Mouse (Mus musculus): Measurements from ENCODE around the gene Wasl. TPM values are rescaled to one million over a fixed set of nuclear protein-coding genes. Genes with fewer than 3 reads are reported as not detected.

The Wasl gene
- total and polyA plus RNA-seq, 3 experiments = 9.0 to 60.4 (median 26.0) TPM

DNA sequence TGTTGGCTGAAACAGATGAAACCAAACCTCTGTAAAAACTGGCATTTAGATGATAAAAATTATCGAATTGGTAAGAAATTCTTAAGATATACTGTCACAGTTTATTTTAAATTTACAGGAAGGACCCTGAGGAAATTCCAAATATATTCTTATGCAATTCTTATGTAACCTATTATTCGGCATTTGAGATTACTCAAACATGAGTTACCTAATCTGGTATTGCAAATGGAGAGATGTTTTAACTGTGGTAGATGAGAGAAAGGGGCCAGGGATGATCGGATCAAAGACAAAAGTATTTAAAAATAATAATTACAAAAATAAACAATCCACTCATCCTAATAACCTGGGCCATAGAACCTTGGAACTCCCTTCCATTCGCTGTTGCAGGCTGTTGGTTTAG is 54.5 kb downstream of the Wasl start:
- DNase-seq (ENCODE audit: low spot score) (no peak), ATAC-seq (ENCODE audit: extremely low read depth, insufficient number of reproducible peaks, low FRiP score, poor library complexity, severe bottlenecking) (no peak)
- Histone ChIP-seq H3K27me3 (ENCODE audit: insufficient read depth, low read length) (no peaks in the 10 kb centered on the region; the same call in 1 of the 2 replicates), H3K36me3 (replicated peaks) (peaks cover 29% of the 10 kb centered on the region), H3K4me3 (ENCODE audit: low read depth, low read length) (no peak overlapping the region), H3K4me1 (ENCODE audit: insufficient read depth, low read depth, low read length) (no peaks in the 10 kb centered on the region), H3K9me3 (replicated peaks) (no peaks in the 10 kb centered on the region)
- TF ChIP-seq CTCF (IDR thresholded peaks at IDR 0.05; ENCODE audit: low read depth, low read length) = no peak
- TF ChIP-seq GATA2 (IDR thresholded peaks at IDR 0.05; ENCODE audit: borderline replicate concordance, low read depth, low read length) = no peak
- no peak for TF ChIP-seq TAL1 (conservative IDR thresholded peaks at IDR 0.05; ENCODE audit: low read depth, low read length)
- no peak for TF ChIP-seq POLR2AphosphoS5 (IDR thresholded peaks at IDR 0.05; ENCODE audit: insufficient replicate concordance, low read depth, low read length)
- no peak for TF ChIP-seq GATA1 (IDR thresholded peaks at IDR 0.05; ENCODE audit: borderline replicate concordance, low read length)

DNA sequence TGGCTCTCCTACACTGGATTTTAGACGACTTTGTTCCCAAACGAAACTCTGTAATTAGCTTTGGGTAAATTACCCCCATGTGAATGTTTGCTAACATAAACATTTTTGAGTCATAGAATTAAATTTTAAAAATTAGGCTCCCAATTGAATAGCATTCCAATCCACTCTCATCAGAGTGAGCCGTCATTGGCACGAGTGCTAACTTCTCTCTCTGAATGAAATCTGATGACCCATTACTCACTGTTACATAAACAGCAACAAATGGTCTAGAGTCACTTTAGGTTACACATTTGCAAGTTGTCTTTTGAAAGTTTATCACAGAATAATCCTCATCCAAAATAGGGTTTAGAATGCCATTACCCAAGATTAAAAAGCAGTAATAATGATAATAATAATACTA is 55.3 kb downstream of the Wasl start:
- H3K9me3 ChIP-seq (replicated peaks) = no peaks in the 10 kb centered on the region
- DNase-seq (ENCODE audit: low spot score) = no peak
- no peaks in the 10 kb centered on the region for H3K4me1 ChIP-seq (ENCODE audit: insufficient read depth, low read depth, low read length)
- no peak for TF ChIP-seq POLR2AphosphoS5 (IDR thresholded peaks at IDR 0.05; ENCODE audit: insufficient replicate concordance, low read depth, low read length)
- TF ChIP-seq GATA1 (IDR thresholded peaks at IDR 0.05; ENCODE audit: borderline replicate concordance, low read length) = no peak
- no peak for TF ChIP-seq TAL1 (conservative IDR thresholded peaks at IDR 0.05; ENCODE audit: low read depth, low read length)
- TF ChIP-seq GATA2 (IDR thresholded peaks at IDR 0.05; ENCODE audit: borderline replicate concordance, low read depth, low read length) = no peak
- no peak for TF ChIP-seq CTCF (IDR thresholded peaks at IDR 0.05; ENCODE audit: low read depth, low read length)
- ATAC-seq (ENCODE audit: extremely low read depth, insufficient number of reproducible peaks, low FRiP score, poor library complexity, severe bottlenecking) = no peak
- peaks cover 21% of the 10 kb centered on the region for H3K36me3 ChIP-seq (replicated peaks)
- H3K4me3 ChIP-seq (ENCODE audit: low read depth, low read length) = no peak overlapping the region
- H3K27me3 ChIP-seq (ENCODE audit: insufficient read depth, low read length) = no peaks in the 10 kb centered on the region; the same call in 1 of the 2 replicates

DNA sequence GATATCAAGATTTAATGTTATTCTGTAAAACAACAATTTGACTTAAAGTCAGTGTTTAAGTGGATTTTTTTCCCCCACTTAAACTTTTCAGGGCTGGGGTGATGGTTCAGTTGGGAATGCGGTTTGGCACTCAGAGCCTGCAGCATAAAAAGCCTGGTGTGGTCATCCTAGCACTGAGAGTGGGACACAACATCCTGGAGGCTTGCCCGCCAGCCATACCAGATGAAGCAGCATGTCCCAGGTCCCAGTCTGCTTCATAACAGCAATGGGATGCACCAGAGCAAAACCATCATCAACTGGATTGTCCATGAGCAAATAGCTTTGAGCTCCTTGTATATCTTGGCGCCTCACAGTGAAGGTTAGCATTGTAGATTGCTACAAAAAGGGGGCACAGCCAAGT is 56.1 kb downstream of the Wasl start:
- Histone ChIP-seq H3K4me3 (ENCODE audit: low read depth, low read length) (no peak overlapping the region), H3K36me3 (replicated peaks) (peaks cover 14% of the 10 kb centered on the region), H3K4me1 (ENCODE audit: insufficient read depth, low read depth, low read length) (no peaks in the 10 kb centered on the region), H3K27me3 (ENCODE audit: insufficient read depth, low read length) (peaks cover 2% of the 10 kb centered on the region; the same call in 1 of the 2 replicates), H3K9me3 (replicated peaks) (no peaks in the 10 kb centered on the region)
- ATAC-seq (ENCODE audit: extremely low read depth, insufficient number of reproducible peaks, low FRiP score, poor library complexity, severe bottlenecking) (no peak), DNase-seq (ENCODE audit: low spot score) (no peak)
- TF ChIP-seq GATA2 (IDR thresholded peaks at IDR 0.05; ENCODE audit: borderline replicate concordance, low read depth, low read length) = no peak
- no peak for TF ChIP-seq TAL1 (conservative IDR thresholded peaks at IDR 0.05; ENCODE audit: low read depth, low read length)
- TF ChIP-seq GATA1 (IDR thresholded peaks at IDR 0.05; ENCODE audit: borderline replicate concordance, low read length) = no peak
- no peak for TF ChIP-seq CTCF (IDR thresholded peaks at IDR 0.05; ENCODE audit: low read depth, low read length)
- no peak for TF ChIP-seq POLR2AphosphoS5 (IDR thresholded peaks at IDR 0.05; ENCODE audit: insufficient replicate concordance, low read depth, low read length)

DNA sequence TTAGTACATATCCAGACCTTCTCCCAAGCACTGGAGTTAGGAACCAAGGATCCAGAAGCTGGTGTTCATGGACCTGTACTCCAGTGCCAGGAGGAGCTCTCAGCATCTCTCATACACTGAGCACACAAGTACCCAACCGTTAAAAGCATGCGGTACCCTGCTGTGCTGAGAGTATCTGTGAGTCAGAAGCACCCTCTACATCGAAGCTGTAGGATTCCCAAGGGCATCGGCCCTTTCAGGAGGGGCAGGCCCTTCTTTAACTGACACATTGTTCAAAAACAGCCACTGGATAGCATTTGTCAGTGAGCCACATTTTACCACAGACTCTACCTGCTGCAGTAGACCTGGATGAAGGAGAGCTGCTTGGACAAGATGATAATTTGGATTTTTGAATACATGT is 56.7 kb downstream of the Wasl start:
- Histone ChIP-seq H3K4me3 (ENCODE audit: low read depth, low read length) (no peak overlapping the region), H3K9me3 (replicated peaks) (no peaks in the 10 kb centered on the region), H3K4me1 (ENCODE audit: insufficient read depth, low read depth, low read length) (no peaks in the 10 kb centered on the region), H3K36me3 (replicated peaks) (peaks cover 9% of the 10 kb centered on the region), H3K27me3 (ENCODE audit: insufficient read depth, low read length) (peaks cover 3% of the 10 kb centered on the region; the same call in 1 of the 2 replicates)
- DNase-seq (ENCODE audit: low spot score) = no peak
- ATAC-seq (ENCODE audit: extremely low read depth, insufficient number of reproducible peaks, low FRiP score, poor library complexity, severe bottlenecking) = no peak
- TF ChIP-seq GATA1 (IDR thresholded peaks at IDR 0.05; ENCODE audit: borderline replicate concordance, low read length) (no peak), TAL1 (conservative IDR thresholded peaks at IDR 0.05; ENCODE audit: low read depth, low read length) (no peak), CTCF (IDR thresholded peaks at IDR 0.05; ENCODE audit: low read depth, low read length) (no peak)

DNA sequence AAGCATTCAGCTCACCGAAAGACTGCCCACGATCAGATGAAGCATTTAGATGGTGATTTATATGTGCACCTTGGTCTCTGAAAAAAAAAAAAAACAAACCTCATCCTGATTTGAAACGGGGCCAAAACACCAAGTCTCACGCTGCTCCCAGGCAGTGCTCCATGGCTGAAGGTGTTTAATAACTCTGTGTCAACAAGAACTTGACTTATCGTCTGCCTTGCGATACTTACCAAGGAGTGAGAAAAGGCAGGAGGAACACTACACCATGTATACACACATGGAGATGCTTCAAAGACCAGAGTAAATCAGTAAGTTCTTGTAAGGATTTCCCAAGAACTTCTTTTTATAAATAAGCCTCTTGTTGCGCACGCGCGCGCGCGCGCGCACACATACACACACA is 57.3 kb downstream of the Wasl start:
- Histone ChIP-seq H3K27me3 (ENCODE audit: insufficient read depth, low read length) (peaks cover 3% of the 10 kb centered on the region; the same call in 1 of the 2 replicates), H3K4me3 (ENCODE audit: low read depth, low read length) (no peak overlapping the region), H3K4me1 (ENCODE audit: insufficient read depth, low read depth, low read length) (no peaks in the 10 kb centered on the region), H3K36me3 (replicated peaks) (peaks cover 5% of the 10 kb centered on the region), H3K9me3 (replicated peaks) (no peaks in the 10 kb centered on the region)
- ATAC-seq (ENCODE audit: extremely low read depth, insufficient number of reproducible peaks, low FRiP score, poor library complexity, severe bottlenecking) (no peak), DNase-seq (ENCODE audit: low spot score) (no peak)
- TF ChIP-seq POLR2AphosphoS5 (IDR thresholded peaks at IDR 0.05; ENCODE audit: insufficient replicate concordance, low read depth, low read length) (no peak), TAL1 (conservative IDR thresholded peaks at IDR 0.05; ENCODE audit: low read depth, low read length) (no peak), GATA2 (IDR thresholded peaks at IDR 0.05; ENCODE audit: borderline replicate concordance, low read depth, low read length) (no peak), CTCF (IDR thresholded peaks at IDR 0.05; ENCODE audit: low read depth, low read length) (no peak), GATA1 (IDR thresholded peaks at IDR 0.05; ENCODE audit: borderline replicate concordance, low read length) (no peak)

DNA sequence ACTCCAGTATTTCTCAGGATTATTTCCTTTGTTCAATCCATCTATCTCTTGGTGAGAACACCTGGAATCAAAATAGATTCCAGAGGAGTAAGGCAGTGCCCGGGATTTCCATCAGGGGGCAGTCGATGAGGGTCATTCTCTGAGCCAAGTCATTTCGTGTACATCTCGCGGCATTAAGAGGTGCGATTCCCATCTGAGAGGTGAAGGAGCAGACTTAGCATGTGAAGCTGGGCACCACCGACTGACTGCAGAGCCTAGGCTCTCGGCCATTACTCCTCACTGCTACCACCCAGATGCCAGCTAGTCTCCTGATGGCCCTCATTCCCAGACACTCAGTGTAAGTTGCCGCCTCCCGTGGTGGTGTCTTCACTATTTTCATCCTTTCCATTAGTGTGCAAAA is 58.3 kb downstream of the Wasl start:
- DNase-seq (ENCODE audit: low spot score) = no peak
- Histone ChIP-seq H3K36me3 (replicated peaks) (peaks cover 2% of the 10 kb centered on the region), H3K4me3 (ENCODE audit: low read depth, low read length) (no peak overlapping the region), H3K9me3 (replicated peaks) (no peaks in the 10 kb centered on the region), H3K4me1 (ENCODE audit: insufficient read depth, low read depth, low read length) (no peaks in the 10 kb centered on the region), H3K27me3 (ENCODE audit: insufficient read depth, low read length) (peaks cover 3% of the 10 kb centered on the region; the same call in 1 of the 2 replicates)
- no peak for TF ChIP-seq GATA2 (IDR thresholded peaks at IDR 0.05; ENCODE audit: borderline replicate concordance, low read depth, low read length)
- TF ChIP-seq TAL1 (conservative IDR thresholded peaks at IDR 0.05; ENCODE audit: low read depth, low read length) = no peak
- no peak for TF ChIP-seq GATA1 (IDR thresholded peaks at IDR 0.05; ENCODE audit: borderline replicate concordance, low read length)
- TF ChIP-seq POLR2AphosphoS5 (IDR thresholded peaks at IDR 0.05; ENCODE audit: insufficient replicate concordance, low read depth, low read length) = no peak
- TF ChIP-seq CTCF (IDR thresholded peaks at IDR 0.05; ENCODE audit: low read depth, low read length) = no peak
- ATAC-seq (ENCODE audit: extremely low read depth, insufficient number of reproducible peaks, low FRiP score, poor library complexity, severe bottlenecking) = no peak
